ENCODE assay signal across 12 mouse cellular contexts in the genomic region with DNA sequence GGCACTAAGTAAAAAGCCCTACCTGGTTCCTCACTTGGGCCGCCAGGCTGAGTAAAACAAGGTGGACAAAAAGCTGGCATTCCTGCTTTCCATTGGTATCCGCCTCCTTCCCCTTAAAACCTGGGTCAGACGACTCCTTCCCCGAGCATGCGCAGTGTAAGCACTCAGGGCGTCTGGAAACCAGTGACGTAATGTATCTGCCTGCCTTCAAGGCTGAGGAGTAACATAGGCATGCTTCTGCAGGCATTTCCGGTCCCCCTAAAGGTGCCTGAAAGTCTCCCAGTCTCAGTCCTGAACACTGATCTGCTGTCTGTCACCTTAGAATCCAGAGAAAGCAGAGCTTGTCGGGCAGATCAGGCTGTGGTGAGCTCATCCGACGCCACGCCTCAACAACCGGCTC.
DNase-seq lines count a peak whose midpoint lies in the region; ATAC-seq and TF ChIP-seq lines count a peak whose summit lies in the region.
"Had no signal": no experiment of that assay in that cellular context is flagged by ENCODE, and none has a peak within 500 bp of the region (broad histone marks: within the 10 kb centered on the region; RNA-seq: fewer than 3 reads in every experiment).

No protein-coding gene starts in this region.

- H3K36me3 ChIP-seq in kidney, embryonic 15.5 days: no peaks in the 10 kb centered on the region
- no peaks in the 10 kb centered on the region for H3K36me3 ChIP-seq in intestine, postnatal 0 days (ENCODE audit: control insufficient read depth, insufficient read depth)
- no peaks in the 10 kb centered on the region for H3K36me3 ChIP-seq in stomach, embryonic 16.5 days (ENCODE audit: control insufficient read depth, insufficient read depth, low read length)
- H3K36me3 ChIP-seq: forebrain, embryonic 12.5 days; liver, embryonic 15.5 days had no signal

- no peak for TF ChIP-seq CTCF in intestine, postnatal 0 days (IDR thresholded peaks at IDR 0.05; ENCODE audit: low read depth)

- no peak overlapping the region for H3K4me3 ChIP-seq in kidney, embryonic 15.5 days (replicated peaks)
- no peak overlapping the region for H3K4me3 ChIP-seq in intestine, postnatal 0 days (ENCODE audit: low read depth, low read length)
- no peak overlapping the region for H3K4me3 ChIP-seq in stomach, embryonic 16.5 days (replicated peaks; ENCODE audit: low read length)
- H3K4me3 ChIP-seq: forebrain, embryonic 12.5 days; liver, embryonic 15.5 days had no signal

- H3K9me3 ChIP-seq in kidney, embryonic 15.5 days (replicated peaks): no peaks in the 10 kb centered on the region
- no peaks in the 10 kb centered on the region for H3K9me3 ChIP-seq in intestine, postnatal 0 days (ENCODE audit: control insufficient read depth)
- no peaks in the 10 kb centered on the region for H3K9me3 ChIP-seq in stomach, embryonic 16.5 days (replicated peaks; ENCODE audit: control insufficient read depth, low read length)
- H3K9me3 ChIP-seq: forebrain, embryonic 12.5 days; liver, embryonic 15.5 days had no signal

- intact Hi-C loops in gastrocnemius, postnatal 36 days (cut with DNase I): no loop called here

- ATAC-seq in kidney, embryonic 15.5 days (replicated peaks; ENCODE audit: low FRiP score): no peak
- ATAC-seq in intestine, postnatal 0 days: no peak
- ATAC-seq in stomach, embryonic 16.5 days (ENCODE audit: insufficient read depth, low FRiP score): peak; percentile 49; the same call in 1 of the 2 replicates

- DNase-seq in kidney, postnatal 25 days: no peak
- peak; percentile 29 for DNase-seq in embryo, embryonic 9.5 days (ENCODE audit: extremely low spot score)
- DNase-seq in adipocyte (ENCODE audit: low spot score): no peak
- DNase-seq in gastrocnemius, postnatal 36 days: no peak
- DNase-seq: adrenal gland, postnatal 10 days; cerebellum, postnatal 10 days; heart, postnatal 36 days had no signal

- no peaks in the 10 kb centered on the region for H3K27me3 ChIP-seq in kidney, embryonic 15.5 days
- no peaks in the 10 kb centered on the region for H3K27me3 ChIP-seq in intestine, postnatal 0 days (replicated peaks; ENCODE audit: control insufficient read depth, insufficient read depth, low read length)
- H3K27me3 ChIP-seq in stomach, embryonic 16.5 days (ENCODE audit: control insufficient read depth, insufficient read depth, low read length): no peaks in the 10 kb centered on the region

- peaks cover 32% of the 10 kb centered on the region for H3K4me1 ChIP-seq in kidney, embryonic 15.5 days
- H3K4me1 ChIP-seq in intestine, postnatal 0 days (replicated peaks; ENCODE audit: control insufficient read depth, insufficient read depth, low read length): 0 out of 2 replicates have a peak, but pooled peaks cover 6% of the 10 kb centered on the region
- peaks cover 11% of the 10 kb centered on the region; the same call in 1 of the 2 replicates for H3K4me1 ChIP-seq in stomach, embryonic 16.5 days (ENCODE audit: control insufficient read depth, insufficient read depth, low read length)

- no peak overlapping the region for H3K9ac ChIP-seq in kidney, embryonic 15.5 days
- H3K9ac ChIP-seq in intestine, postnatal 0 days (ENCODE audit: low read depth, low read length): no peak overlapping the region
- H3K9ac ChIP-seq in stomach, embryonic 16.5 days (ENCODE audit: low read length): no peak overlapping the region
- H3K9ac ChIP-seq: forebrain, embryonic 12.5 days; liver, embryonic 15.5 days had no signal

- no peak overlapping the region for H3K4me2 ChIP-seq in kidney, embryonic 15.5 days
- H3K4me2 ChIP-seq in intestine, postnatal 0 days (replicated peaks; ENCODE audit: low read depth): peak overlapping the region; percentile 27; the same call in 1 of the 2 replicates
- 0 out of 2 replicates have a peak overlapping the region, but pooled peaks have one; percentile 6 for H3K4me2 ChIP-seq in stomach, embryonic 16.5 days (ENCODE audit: low read depth, low read length)
- H3K4me2 ChIP-seq: forebrain, embryonic 12.5 days; liver, embryonic 15.5 days had no signal

- 53% methylated on average over 13 of the region's 13 CpGs for WGBS in kidney, embryonic 15.5 days
- WGBS in intestine, postnatal 0 days: 45% methylated on average over 13 of the region's 13 CpGs
- 47% methylated on average over 13 of the region's 13 CpGs for WGBS in stomach, embryonic 16.5 days

- peak overlapping the region; percentile 10; the same call in 1 of the 2 replicates for H3K27ac ChIP-seq in kidney, embryonic 15.5 days
- no peak overlapping the region for H3K27ac ChIP-seq in intestine, postnatal 0 days (ENCODE audit: low read depth, low read length)
- H3K27ac ChIP-seq in stomach, embryonic 16.5 days (ENCODE audit: low read length): 0 out of 2 replicates have a peak overlapping the region, but pooled peaks have one; percentile 18
- H3K27ac ChIP-seq: forebrain, embryonic 12.5 days; liver, embryonic 15.5 days had no signal
